Mouse (Mus musculus): ENCODE measurements around the gene Snapc4.

GRCm38 (mm10) chr2:26418120-26418519 is 37.7 kb upstream of the Snapc4 start:
- TF ChIP-seq CTCF (conservative IDR thresholded peaks at IDR 0.05; ENCODE audit: insufficient read depth, insufficient read length, low read depth, low read length) = no peak
- no peak for TF ChIP-seq POLR2A (IDR thresholded peaks at IDR 0.05; ENCODE audit: low read depth, low read length)
